Mouse (Mus musculus) midbrain, postnatal 0 days (tissue): ENCODE data around the gene Mamdc2. TPM values are rescaled to one million over a fixed set of nuclear protein-coding genes. Genes with fewer than 3 reads are reported as not detected.

Experiments
- ATAC-seq: fragments of 200-750 bp; cut with Nextera tagmentation; 2 replicates; pipeline ENCODE4 v1.8.0; 2017; ENCODE audit warnings: moderate number of reproducible peaks, mild to moderate bottlenecking, moderate TSS enrichment, moderate library complexity; ENCODE audit not compliant: low FRiP score
- DNase-seq: peaks from one replicate; pipeline ENCODE4 v3.0.0-alpha.2; 2015; ENCODE audit warnings: low spot score
- H3K27ac ChIP-seq: fragments of 300-500 bp; sonication (generic); 2 replicates; pipeline ENCODE4 v1.5.1; 2014; ENCODE audit warnings: low read depth, mild to moderate bottlenecking, low read length, mixed read lengths
- H3K27me3 ChIP-seq: fragments of 300-500 bp; sonication (generic); 2 replicates; pipeline ENCODE4 v1.6.1; 2014; ENCODE audit warnings: low read length, control low read depth, mixed read lengths; ENCODE audit not compliant: insufficient read depth
- H3K36me3 ChIP-seq: fragments of 300-500 bp; sonication (generic); 2 replicates; pipeline ENCODE4 v1.6.1; 2014; ENCODE audit warnings: low read length, control low read depth, mixed read lengths; ENCODE audit not compliant: insufficient read depth
- H3K4me1 ChIP-seq: fragments of 300-500 bp; sonication (generic); 2 replicates; pipeline ENCODE4 v1.6.1; 2014; ENCODE audit warnings: mild to moderate bottlenecking, control low read depth, antibody characterized with exemption, low read length, mixed read lengths; ENCODE audit not compliant: insufficient read depth
- H3K4me2 ChIP-seq: fragments of 300-500 bp; sonication (generic); 2 replicates; pipeline ENCODE4 v1.6.1; 2014; ENCODE audit warnings: low read depth, mild to moderate bottlenecking, low read length, mixed read lengths; ENCODE audit not compliant: poor library complexity, severe bottlenecking
- H3K4me3 ChIP-seq: fragments of 300-500 bp; sonication (generic); 2 replicates; pipeline ENCODE4 v1.5.1; 2014; ENCODE audit warnings: low read depth, mild to moderate bottlenecking, low read length, moderate library complexity
- H3K9ac ChIP-seq: fragments of 300-500 bp; sonication (generic); replicated peaks from 2 replicates; pipeline ENCODE4 v1.6.1; 2014; ENCODE audit warnings: mild to moderate bottlenecking, low read length, moderate library complexity, mixed read lengths; ENCODE audit not compliant: poor library complexity, severe bottlenecking
- H3K9me3 ChIP-seq: fragments of 300-500 bp; sonication (generic); 2 replicates; pipeline ENCODE4 v1.6.1; 2016; ENCODE audit warnings: low read length, control low read depth
- CTCF ChIP-seq: IDR thresholded peaks from 2 replicates; pipeline ENCODE4 v1.5.1; 2016; ENCODE audit warnings: antibody characterized with exemption, mild to moderate bottlenecking
- WGBS: fragments of 180-500 bp; shearing (Covaris S2); extraction: QIAGEN DNeasy Blood & Tissue Kit; methylation state at CpG from one replicate; pipeline ENCODE4 v1.1.7; 2014; 5-methylcytosine and 5-hydroxymethylcytosine counted together
- polyA plus RNA-seq: library from polyadenylated mRNA; unstranded; fragments of >200 nt; fragmentation: Nextera tagmentation; extraction: Ambion mirVana; gene quantifications from 2 replicates; pipeline ENCODE4 v1.2.1, GENCODE M21; 2015
- total RNA-seq: library from RNA; depleted of rRNA; stranded (reverse); fragments of >200 nt; gene quantifications from 2 replicates; pipeline ENCODE4 v1.2.3, GENCODE M21; 2014

The Mamdc2 gene
- total and polyA plus RNA-seq, 2 experiments from 2014 or later, result 4.2 to 5.3 TPM

DNA sequence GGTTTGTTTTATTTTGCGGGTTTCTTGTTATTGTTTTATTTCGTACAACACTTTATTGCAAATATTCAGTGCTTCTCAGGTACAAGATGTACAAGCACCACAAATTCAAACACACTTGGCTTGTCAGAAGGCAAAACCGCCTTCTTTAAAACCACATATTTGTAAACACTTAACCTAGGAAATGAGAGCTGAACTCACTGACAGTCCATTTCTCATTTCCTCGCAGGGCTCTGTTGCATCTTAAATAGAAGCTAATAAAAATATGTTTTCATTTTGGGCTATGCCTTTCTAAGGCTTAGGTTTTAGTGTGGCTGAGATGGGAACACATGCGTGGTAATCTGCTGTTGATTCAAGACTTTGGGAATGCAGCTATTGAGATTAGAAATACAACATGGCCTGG is 37.4 kb downstream of the Mamdc2 start:
- Histone ChIP-seq H3K4me3 (no peak overlapping the region), H3K9ac (no peak overlapping the region), H3K9me3 (no peaks in the 10 kb centered on the region), H3K4me1 (no peaks in the 10 kb centered on the region), H3K27me3 (no peaks in the 10 kb centered on the region), H3K27ac (no peak overlapping the region), H3K36me3 (no peaks in the 10 kb centered on the region), H3K4me2 (no peak overlapping the region)
- DNase-seq, result no peak
- no peak for ATAC-seq
- 93% methylated on average over 5 of the region's 5 CpGs for WGBS
- no peak for TF ChIP-seq CTCF

GRCm38 (mm10) chr19:23410328-23410727 is 37.9 kb downstream of the Mamdc2 start:
- no peak for TF ChIP-seq CTCF
- DNase-seq, result no peak
- H3K36me3 ChIP-seq, result no peaks in the 10 kb centered on the region
- H3K9me3 ChIP-seq, result no peaks in the 10 kb centered on the region
- no peak for ATAC-seq
- H3K4me2 ChIP-seq, result no peak overlapping the region
- WGBS, result 94% methylated on average over 4 of the region's 4 CpGs
- no peaks in the 10 kb centered on the region for H3K27me3 ChIP-seq
- H3K4me3 ChIP-seq, result no peak overlapping the region
- no peak overlapping the region for H3K9ac ChIP-seq
- H3K27ac ChIP-seq, result no peak overlapping the region
- H3K4me1 ChIP-seq, result no peaks in the 10 kb centered on the region

- H3K9me3 ChIP-seq, result no peaks in the 10 kb centered on the region
- DNase-seq (peak; percentile 72), ATAC-seq (peak; percentile 60; the same call in 1 of the 2 replicates)
- peaks cover 3% of the 10 kb centered on the region; the same call in 1 of the 2 replicates for H3K4me1 ChIP-seq
- H3K4me3 ChIP-seq, result no peak overlapping the region
- H3K9ac ChIP-seq, result no peak overlapping the region
- no peak overlapping the region for H3K27ac ChIP-seq
- 51% methylated on average over 12 of the region's 12 CpGs for WGBS
- H3K27me3 ChIP-seq, result no peaks in the 10 kb centered on the region
- no peak overlapping the region for H3K4me2 ChIP-seq
- no peaks in the 10 kb centered on the region for H3K36me3 ChIP-seq
- no peak for TF ChIP-seq CTCF
These were observed 46.6 kb downstream of the Mamdc2 start for GRCm38 (mm10) chr19:23401469-23402135.

GRCm38 (mm10) chr19:23400485-23400884 is 47.8 kb downstream of the Mamdc2 start:
- Histone ChIP-seq H3K27ac (no peak overlapping the region), H3K36me3 (no peaks in the 10 kb centered on the region), H3K4me2 (no peak overlapping the region), H3K9me3 (no peaks in the 10 kb centered on the region), H3K4me3 (no peak overlapping the region), H3K4me1 (peaks cover 3% of the 10 kb centered on the region; the same call in 1 of the 2 replicates), H3K9ac (no peak overlapping the region), H3K27me3 (no peaks in the 10 kb centered on the region)
- TF ChIP-seq CTCF, result no peak
- DNase-seq, result peak; percentile 73
- no peak for ATAC-seq
- 62% methylated on average over 5 of the region's 5 CpGs for WGBS

GRCm38 (mm10) chr19:23395956-23396355 is 52.3 kb downstream of the Mamdc2 start:
- no peak for TF ChIP-seq CTCF
- Histone ChIP-seq H3K4me2 (no peak overlapping the region), H3K27ac (no peak overlapping the region), H3K4me3 (no peak overlapping the region), H3K36me3 (no peaks in the 10 kb centered on the region), H3K27me3 (no peaks in the 10 kb centered on the region), H3K9me3 (no peaks in the 10 kb centered on the region), H3K9ac (no peak overlapping the region), H3K4me1 (peaks cover 3% of the 10 kb centered on the region; the same call in 1 of the 2 replicates)
- 41% methylated on average over 2 of the region's 2 CpGs for WGBS
- ATAC-seq (no peak), DNase-seq (no peak)

DNA sequence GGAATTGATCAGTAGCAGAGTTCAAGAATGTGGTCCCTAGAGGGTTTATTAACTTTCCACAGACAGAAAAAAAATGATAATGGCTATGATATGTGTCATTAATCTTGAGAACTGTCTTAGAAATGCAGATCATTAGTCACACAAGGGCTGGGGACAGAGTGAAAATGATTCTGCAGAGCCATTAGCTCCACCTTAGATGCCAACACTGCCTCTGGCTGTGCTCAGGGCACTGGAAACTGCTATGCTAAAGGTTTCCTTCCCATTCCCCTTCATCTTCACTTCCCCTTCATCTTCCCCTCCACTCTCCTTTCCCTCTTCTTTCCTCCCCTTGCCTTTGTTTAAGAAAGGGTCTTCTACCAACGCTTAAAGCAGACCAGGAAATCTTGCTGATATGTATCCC is 53.6 kb downstream of the Mamdc2 start:
- Histone ChIP-seq H3K27ac (no peak overlapping the region), H3K9ac (no peak overlapping the region), H3K27me3 (no peaks in the 10 kb centered on the region), H3K4me2 (no peak overlapping the region), H3K36me3 (no peaks in the 10 kb centered on the region), H3K9me3 (no peaks in the 10 kb centered on the region), H3K4me1 (no peaks in the 10 kb centered on the region; the same call in 1 of the 2 replicates), H3K4me3 (no peak overlapping the region)
- no peak for ATAC-seq
- 54% methylated on average over 1 of the region's 1 CpGs for WGBS
- DNase-seq, result no peak
- TF ChIP-seq CTCF, result no peak
